Mouse (Mus musculus) kidney, postnatal 0 days (tissue): ENCODE results near the gene Myl6. TPM values are rescaled to one million over a fixed set of nuclear protein-coding genes. Genes with fewer than 3 reads are reported as not detected.
A peak's percentile ranks its signal among the peaks of the same experiment; 100 is the strongest.

Experiments
- ATAC-seq: fragments of 200-750 bp; cut with Nextera tagmentation; replicated peaks from 2 replicates; pipeline ENCODE4 v1.8.0; 2017; ENCODE audit warnings: low read depth, moderate number of reproducible peaks, moderate TSS enrichment, moderate library complexity; ENCODE audit not compliant: low FRiP score
- DNase-seq: peaks from one replicate; pipeline ENCODE4 v3.0.0-alpha.2; 2016; ENCODE audit warnings: low spot score
- H3K27ac ChIP-seq: fragments of 300-500 bp; sonication (generic); 2 replicates; pipeline ENCODE4 v1.5.1; 2014; ENCODE audit warnings: mild to moderate bottlenecking
- H3K27me3 ChIP-seq: fragments of 300-500 bp; sonication (generic); 2 replicates; pipeline ENCODE4 v1.6.1; 2014; ENCODE audit warnings: low read length, mixed read lengths; ENCODE audit not compliant: insufficient read depth
- H3K36me3 ChIP-seq: fragments of 300-500 bp; sonication (generic); 2 replicates; pipeline ENCODE4 v1.6.1; 2014; ENCODE audit warnings: low read length, mixed read lengths; ENCODE audit not compliant: insufficient read depth
- H3K4me1 ChIP-seq: fragments of 300-500 bp; sonication (generic); replicated peaks from 2 replicates; pipeline ENCODE4 v1.6.1; 2014; ENCODE audit warnings: antibody characterized with exemption, low read length, mixed read lengths; ENCODE audit not compliant: insufficient read depth
- H3K4me2 ChIP-seq: fragments of 300-500 bp; sonication (generic); 2 replicates; pipeline ENCODE4 v1.6.1; 2014; ENCODE audit warnings: mild to moderate bottlenecking, low read length, moderate library complexity, mixed read lengths
- H3K4me3 ChIP-seq: fragments of 300-500 bp; sonication (generic); replicated peaks from 2 replicates; pipeline ENCODE4 v1.5.1; 2014; ENCODE audit warnings: low read depth, low read length
- H3K9ac ChIP-seq: fragments of 300-500 bp; sonication (generic); 2 replicates; pipeline ENCODE4 v1.6.1; 2014; ENCODE audit warnings: low read depth, low read length
- H3K9me3 ChIP-seq: fragments of 300-500 bp; sonication (generic); replicated peaks from 2 replicates; pipeline ENCODE4 v1.6.1; 2016; ENCODE audit warnings: low read length, inconsistent platforms, mixed read lengths
- CTCF ChIP-seq: IDR thresholded peaks from 2 replicates; pipeline ENCODE4 v1.5.1; 2016; ENCODE audit warnings: antibody characterized with exemption, low read depth, mild to moderate bottlenecking, moderate library complexity
- WGBS: fragments of 180-500 bp; shearing (Covaris S2); extraction: QIAGEN DNeasy Blood & Tissue Kit; methylation state at CpG from one replicate; pipeline ENCODE4 v1.1.7; 2014; 5-methylcytosine and 5-hydroxymethylcytosine counted together
- polyA plus RNA-seq: library from polyadenylated mRNA; unstranded; fragments of >200 nt; fragmentation: Nextera tagmentation; extraction: Ambion mirVana; gene quantifications from 2 replicates; pipeline ENCODE4 v1.2.1, GENCODE M21; 2015

Myl6 gene
- polyA plus RNA-seq, 1 experiment from 2014 or later: 1,495 TPM

DNA sequence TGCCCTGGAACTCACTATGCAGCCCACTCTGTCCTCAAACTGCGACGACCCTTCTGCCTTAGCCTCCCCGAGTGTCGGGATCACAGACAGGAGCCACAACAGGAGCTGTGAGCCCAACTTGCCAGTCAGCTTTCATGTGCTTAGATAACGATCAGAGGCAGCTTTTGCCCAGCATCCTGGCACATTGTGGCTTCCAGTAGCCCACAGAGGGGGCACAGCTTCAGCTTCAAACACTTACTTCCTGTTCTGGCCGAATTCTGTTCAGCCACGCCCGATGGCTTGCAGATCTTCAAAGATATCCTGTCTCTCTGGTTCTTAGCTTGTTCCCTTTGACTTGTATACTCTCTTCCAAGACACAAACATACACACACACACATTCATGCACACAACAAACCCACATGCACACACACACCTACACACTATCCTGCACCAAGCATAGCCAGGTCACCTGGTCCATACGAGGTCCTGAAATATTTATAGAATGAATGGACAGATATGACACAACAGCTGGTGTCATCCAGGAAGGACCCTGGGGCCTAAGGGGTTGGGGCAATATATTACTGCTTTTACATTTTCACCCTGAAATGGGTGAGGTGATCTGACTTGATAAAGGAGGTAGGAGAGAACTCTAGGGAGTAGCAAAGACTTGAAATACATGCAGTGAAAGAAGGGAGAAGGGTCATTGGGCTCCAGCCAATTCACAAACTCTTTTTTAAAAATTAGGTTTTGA lies 10.9 kb upstream of the Myl6 start:
- Histone ChIP-seq H3K9me3 (no peaks in the 10 kb centered on the region), H3K27ac (no peak overlapping the region; the same call in 1 of the 2 replicates), H3K9ac (no peak overlapping the region), H3K4me2 (no peak overlapping the region), H3K36me3 (no peaks in the 10 kb centered on the region), H3K4me1 (0 out of 2 replicates have a peak, but pooled peaks cover 8% of the 10 kb centered on the region), H3K27me3 (no peaks in the 10 kb centered on the region), H3K4me3 (no peak overlapping the region)
- WGBS: 72% methylated on average over 9 of the region's 9 CpGs
- ATAC-seq (no peak), DNase-seq (no peak)
- no peak for TF ChIP-seq CTCF

DNA sequence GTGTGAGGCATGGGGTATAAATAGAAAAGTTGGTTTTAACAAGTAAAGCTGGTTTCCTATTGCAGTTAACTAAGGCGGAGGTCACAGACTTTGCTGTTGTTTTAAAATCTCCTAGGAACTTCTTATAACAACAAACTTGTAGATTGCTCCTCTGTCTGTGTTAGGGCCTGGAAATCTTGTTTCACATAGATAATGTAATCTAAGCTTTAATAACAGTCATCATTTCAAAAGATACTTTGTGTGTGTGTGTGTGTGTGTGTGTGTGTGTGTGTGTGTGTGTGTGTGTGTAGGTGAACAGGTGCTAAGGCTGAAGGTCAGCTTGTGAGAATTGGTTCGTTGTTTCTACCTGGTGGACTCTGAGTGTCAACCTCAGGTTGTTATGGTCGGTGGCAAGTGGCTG lies 10.1 kb upstream of the Myl6 start:
- TF ChIP-seq CTCF: no peak
- Histone ChIP-seq H3K36me3 (no peaks in the 10 kb centered on the region), H3K4me1 (0 out of 2 replicates have a peak, but pooled peaks cover 8% of the 10 kb centered on the region), H3K27ac (no peak overlapping the region; the same call in 1 of the 2 replicates), H3K9me3 (no peaks in the 10 kb centered on the region), H3K27me3 (no peaks in the 10 kb centered on the region), H3K9ac (no peak overlapping the region), H3K4me3 (no peak overlapping the region), H3K4me2 (no peak overlapping the region)
- DNase-seq: no peak
- 66% methylated on average over 3 of the region's 3 CpGs for WGBS
- ATAC-seq: no peak

DNA sequence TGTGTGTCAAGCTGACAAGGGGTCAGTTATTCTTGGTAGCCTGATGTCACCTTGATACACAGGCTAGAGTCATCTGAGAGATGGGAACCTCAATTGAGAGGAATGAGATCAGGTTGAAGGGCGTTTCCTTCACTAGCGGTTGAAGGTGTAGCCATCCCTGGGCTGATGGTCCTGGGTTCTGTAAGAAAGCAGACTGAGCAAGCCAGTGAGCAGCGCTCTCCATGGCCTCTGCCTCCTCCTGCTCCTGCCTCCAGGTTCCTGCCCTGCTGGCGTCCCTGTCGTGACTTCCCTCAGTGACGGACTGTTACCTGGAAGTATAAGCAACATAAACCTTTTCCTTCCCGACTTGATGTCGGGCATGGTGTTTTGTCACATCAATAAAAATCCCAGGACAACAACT lies 9.6 kb upstream of the Myl6 start:
- H3K27ac ChIP-seq: no peak overlapping the region
- H3K4me1 ChIP-seq: 0 out of 2 replicates have a peak, but pooled peaks cover 8% of the 10 kb centered on the region
- H3K27me3 ChIP-seq: no peaks in the 10 kb centered on the region
- no peak for DNase-seq
- H3K4me2 ChIP-seq: no peak overlapping the region
- no peak for ATAC-seq
- WGBS: 63% methylated on average over 8 of the region's 8 CpGs
- no peaks in the 10 kb centered on the region for H3K9me3 ChIP-seq
- H3K9ac ChIP-seq: no peak overlapping the region
- no peaks in the 10 kb centered on the region for H3K36me3 ChIP-seq
- no peak for TF ChIP-seq CTCF
- no peak overlapping the region for H3K4me3 ChIP-seq

DNA sequence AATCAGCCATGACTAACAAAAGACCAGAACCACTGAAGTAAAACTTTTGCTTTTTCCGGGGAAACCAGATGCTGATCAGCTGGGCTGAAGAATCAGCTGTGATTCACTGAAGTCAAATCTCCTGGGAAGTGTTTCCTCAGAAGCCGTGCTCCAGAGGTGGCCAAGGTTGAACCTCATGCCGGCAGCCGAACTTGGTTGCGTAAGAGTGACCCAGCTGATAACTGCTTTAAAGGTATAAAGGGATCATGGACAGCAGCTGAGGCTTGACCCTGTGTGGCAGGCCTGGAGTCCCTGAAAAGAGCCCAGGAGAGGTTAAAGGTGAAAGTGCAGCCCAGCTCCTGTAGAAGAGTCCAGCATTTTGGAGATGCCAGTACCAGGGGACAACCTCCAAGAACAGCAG lies 8.4 kb upstream of the Myl6 start:
- no peaks in the 10 kb centered on the region for H3K9me3 ChIP-seq
- H3K27ac ChIP-seq: no peak overlapping the region
- WGBS: 62% methylated on average over 5 of the region's 5 CpGs
- no peak overlapping the region for H3K4me2 ChIP-seq
- TF ChIP-seq CTCF: no peak
- DNase-seq (no peak), ATAC-seq (no peak)
- no peak overlapping the region for H3K4me3 ChIP-seq
- H3K27me3 ChIP-seq: no peaks in the 10 kb centered on the region
- 0 out of 2 replicates have a peak, but pooled peaks cover 8% of the 10 kb centered on the region for H3K4me1 ChIP-seq
- H3K36me3 ChIP-seq: no peaks in the 10 kb centered on the region
- H3K9ac ChIP-seq: no peak overlapping the region

DNA sequence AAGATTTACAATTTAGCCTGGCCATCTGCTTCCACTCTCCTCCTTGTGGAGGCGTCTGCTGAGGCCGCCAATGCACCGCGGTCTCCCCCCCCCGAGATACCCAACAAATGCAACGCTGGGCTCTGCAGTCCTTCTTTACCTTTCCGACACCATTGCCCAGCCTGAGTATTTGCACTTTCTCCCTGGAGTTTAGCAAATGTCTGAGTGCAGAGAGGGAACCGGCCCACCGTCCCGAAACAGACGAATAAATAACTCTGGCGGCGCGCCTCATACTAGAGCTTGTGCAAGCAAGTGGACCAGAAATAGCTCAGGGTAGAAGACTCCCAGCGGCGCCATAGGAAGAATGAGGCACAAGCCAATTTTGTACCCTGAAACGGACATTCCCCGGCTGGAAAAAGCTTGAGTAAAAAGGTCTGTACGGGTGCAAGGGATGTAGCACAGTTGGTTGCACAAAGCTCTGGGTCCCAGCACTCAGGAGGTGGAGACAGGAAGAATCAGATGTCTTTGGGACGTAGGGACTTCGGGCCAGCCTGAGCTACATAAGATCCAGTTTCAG lies 5.2 kb upstream of the Myl6 start:
- H3K4me3 ChIP-seq: peak overlapping the region; percentile 49
- H3K4me2 ChIP-seq: peak overlapping the region; percentile 74
- no peaks in the 10 kb centered on the region for H3K36me3 ChIP-seq
- DNase-seq (peak; percentile 73), ATAC-seq (peak; percentile 30; the same call in 1 of the 2 replicates)
- no peaks in the 10 kb centered on the region for H3K9me3 ChIP-seq
- H3K4me1 ChIP-seq: peaks cover 12% of the 10 kb centered on the region; the same call in 1 of the 2 replicates
- H3K9ac ChIP-seq: peak overlapping the region; percentile 60
- WGBS: under 1% methylated on average over 21 of the region's 21 CpGs
- H3K27ac ChIP-seq: peak overlapping the region; percentile 89
- no peaks in the 10 kb centered on the region for H3K27me3 ChIP-seq
- TF ChIP-seq CTCF: no peak

DNA sequence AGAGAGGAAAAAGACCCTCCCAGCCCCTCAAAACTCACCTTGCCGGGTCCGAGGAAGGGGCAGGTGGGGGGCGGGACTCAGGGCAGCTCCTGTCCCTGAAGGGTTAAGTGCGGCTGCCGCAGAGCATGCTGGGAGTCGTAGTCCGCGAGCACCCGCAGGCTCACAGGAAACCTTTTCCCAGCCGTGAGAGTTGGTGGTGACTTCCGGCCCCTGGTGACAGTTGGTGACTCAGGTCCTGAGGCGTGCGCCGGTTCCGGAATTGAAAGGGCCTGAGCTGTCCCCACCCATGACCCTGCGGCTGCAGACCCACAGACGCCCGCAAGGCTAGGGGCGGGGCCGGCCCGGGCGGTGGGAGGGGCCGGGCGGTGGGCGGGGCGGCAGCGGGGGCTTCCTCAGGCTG lies 4.6 kb upstream of the Myl6 start, which contains the start of gene Myl6b:
TSS of gene Myl6b (minus strand) at position 96 of the 400 bp plus-strand sequence.
- H3K9me3 ChIP-seq: no peaks in the 10 kb centered on the region
- WGBS: under 1% methylated on average over 27 of the region's 27 CpGs
- H3K27me3 ChIP-seq: no peaks in the 10 kb centered on the region
- ATAC-seq: peak; percentile 89
- peak within 1 kb of the TSS; percentile 89 for H3K27ac ChIP-seq
- no peak for TF ChIP-seq CTCF
- peak; percentile 98 for DNase-seq
- no peaks in the 10 kb centered on the region for H3K36me3 ChIP-seq
- peak within 1 kb of the TSS; percentile 49 for H3K4me3 ChIP-seq
- H3K4me2 ChIP-seq: peak within 1 kb of the TSS; percentile 74
- H3K4me1 ChIP-seq: peaks cover 12% of the 10 kb centered on the region; the same call in 1 of the 2 replicates
- peak within 1 kb of the TSS; percentile 60 for H3K9ac ChIP-seq
